Mouse (Mus musculus): ENCODE measurements around the gene Lpcat1. TPM values are rescaled to one million over a fixed set of nuclear protein-coding genes. Genes with fewer than 3 reads are reported as not detected.
A peak's percentile ranks its signal among the peaks of the same experiment; 100 is the strongest.

The Lpcat1 gene
- total RNA-seq, 2 experiments from 2014 or later: 8.0 to 10.6 TPM

DNA sequence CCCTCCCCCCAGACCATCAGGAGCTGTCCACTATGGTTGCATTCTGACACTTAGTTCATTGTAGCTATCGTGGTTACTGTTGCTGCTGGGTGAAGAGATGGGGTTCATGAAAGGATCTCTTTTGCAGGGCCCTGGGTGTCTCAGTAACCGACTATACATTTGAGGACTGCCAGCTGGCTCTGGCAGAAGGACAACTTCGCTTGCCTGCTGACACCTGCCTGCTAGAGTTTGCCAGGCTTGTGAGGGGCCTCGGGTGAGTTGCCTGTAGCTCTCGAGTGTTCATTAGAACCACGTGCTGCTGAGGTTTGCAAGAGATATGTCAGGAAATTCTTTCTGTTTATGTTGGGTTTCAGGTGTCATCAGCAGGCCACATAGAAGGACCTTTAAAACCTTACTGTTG is 42.9 kb downstream of the Lpcat1 start:
- intact Hi-C loops (cut with DNase I): loop anchor here (5.0 kb wide), 3 partner anchors 117 to 397 kb away; partner anchors contain the start of gene Tert
- DNase-seq: no peak

DNA sequence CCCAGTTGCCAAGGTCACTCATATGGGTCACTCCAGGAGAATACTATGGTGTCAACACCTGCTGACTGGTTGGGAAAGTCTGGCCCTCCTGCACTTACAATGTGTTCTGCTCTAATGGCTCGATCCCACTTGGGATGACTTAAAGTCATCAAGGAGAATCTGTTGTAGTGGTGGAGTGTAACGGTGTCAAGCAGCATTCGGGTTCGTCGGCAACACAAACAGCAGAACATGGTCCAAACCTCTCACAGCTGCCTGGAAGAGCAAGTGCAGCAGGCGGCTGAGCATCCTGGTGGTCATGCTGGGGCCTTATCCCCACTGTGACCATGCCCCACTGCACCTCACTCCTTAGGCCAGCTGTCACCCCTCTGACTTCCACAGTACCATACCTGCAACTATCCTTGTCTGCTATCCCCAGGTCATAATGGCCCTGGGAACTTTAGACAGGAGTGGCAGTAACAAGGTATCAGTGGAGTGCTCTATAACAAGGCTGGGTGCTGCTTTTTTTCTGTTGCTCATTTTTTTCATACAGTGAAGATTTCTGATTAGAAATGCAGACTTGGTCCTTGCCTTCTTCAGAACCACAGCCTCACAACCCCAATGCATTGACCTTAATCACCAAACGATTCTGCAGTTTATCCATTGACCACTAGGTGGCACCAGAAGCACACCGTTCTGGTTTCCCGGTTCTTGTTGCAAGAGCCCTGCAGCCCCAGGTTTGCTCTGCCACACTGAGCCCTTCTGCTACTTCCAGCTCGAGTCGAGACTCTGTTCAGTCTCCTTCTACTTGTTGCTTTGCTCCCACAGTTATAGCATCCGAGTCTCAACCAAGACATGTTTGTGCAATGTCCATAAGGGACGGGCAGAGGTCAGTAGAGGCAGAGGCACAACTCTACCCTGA is 46.0 kb downstream of the Lpcat1 start:
- DNase-seq: peak; percentile 70 to 85
- intact Hi-C loops (cut with DNase I): loop anchor here (1.0 to 5.0 kb wide), 4 partner anchors 114 to 394 kb away; partner anchors contain the start of gene Tert

DNA sequence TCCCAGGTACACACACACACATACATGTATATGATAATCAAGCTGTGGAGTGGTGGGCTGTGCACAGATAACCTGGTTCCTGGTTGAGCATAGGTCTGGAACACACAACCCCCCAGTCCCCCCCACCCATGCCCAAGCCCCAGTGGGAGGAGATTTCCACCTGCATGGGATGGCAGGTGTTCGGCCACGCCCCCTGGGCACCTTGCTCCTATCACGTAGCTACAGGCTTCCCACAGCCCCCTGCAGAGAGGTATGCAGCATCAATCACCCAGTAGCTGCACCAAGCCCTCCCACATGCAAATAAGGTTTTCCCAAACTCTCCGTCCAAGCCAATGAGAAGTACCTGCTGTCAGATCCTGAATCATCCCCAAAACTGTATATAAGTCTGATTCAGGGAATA is 49.9 kb downstream of the Lpcat1 start:
- no peak for DNase-seq
- intact Hi-C loops (cut with DNase I): no loop called here

DNA sequence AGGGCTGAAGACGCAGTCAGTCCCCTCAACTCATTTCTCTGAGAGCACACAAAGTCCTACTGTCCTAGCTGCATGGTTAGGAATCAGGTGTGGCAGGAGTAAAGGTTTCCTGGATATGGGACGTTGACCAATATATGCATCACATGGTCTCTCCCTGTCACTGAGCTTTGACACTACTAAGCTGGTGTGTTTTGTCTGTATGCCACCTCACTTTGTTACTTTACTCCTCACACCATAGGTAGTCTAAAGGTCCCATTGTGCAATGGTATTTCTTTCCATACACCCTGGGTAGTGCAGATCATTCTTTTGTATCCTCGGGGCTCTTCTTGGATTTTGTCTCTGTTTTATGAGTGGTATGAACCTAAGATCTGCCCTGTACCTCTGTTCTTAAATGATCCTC is 66.7 kb downstream of the Lpcat1 start:
- no peak for DNase-seq
- intact Hi-C loops (cut with DNase I): no loop called here

DNA sequence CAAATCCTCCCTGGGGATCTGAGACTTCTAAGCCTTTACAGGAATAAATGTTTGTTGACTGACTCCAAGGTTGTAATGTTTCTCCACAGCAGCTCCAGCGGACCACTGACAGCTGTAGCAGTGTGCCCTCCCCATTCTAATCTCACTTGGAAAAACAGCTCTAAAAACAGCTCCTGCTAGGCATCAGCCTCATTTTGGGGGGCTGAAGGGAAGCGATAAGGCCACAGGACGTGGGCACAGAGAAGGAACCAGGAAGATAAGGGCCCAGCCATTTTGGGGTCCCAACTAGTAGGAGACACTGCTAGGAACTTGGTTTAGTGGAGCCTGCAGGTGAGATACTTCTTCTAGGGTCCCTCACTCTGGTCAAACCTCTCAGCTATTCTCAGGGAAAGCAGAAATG is 68.3 kb downstream of the Lpcat1 start:
- intact Hi-C loops (cut with DNase I): no loop called here

DNA sequence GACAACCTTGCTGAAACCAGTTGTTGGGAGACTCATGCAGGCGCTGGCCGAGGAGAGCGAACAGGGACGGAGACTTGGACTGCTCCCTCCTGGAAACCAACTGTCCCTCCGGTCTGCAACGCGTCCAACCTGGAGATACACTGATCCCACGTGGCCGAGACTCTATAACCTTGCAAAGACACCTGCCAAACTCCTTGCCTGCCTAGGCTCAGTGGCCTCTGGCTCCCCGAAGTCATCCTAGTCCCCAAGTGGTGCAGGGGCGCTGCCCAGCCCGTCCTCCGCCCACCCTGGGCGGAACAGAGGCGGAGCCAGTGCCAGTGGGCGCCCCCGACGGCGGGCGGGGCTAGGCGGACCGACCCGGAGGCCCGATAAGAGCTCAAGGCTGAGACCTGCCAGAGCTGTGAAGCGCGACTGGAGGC is 69.4 kb downstream of the Lpcat1 start, which contains the start of gene Slc6a3:
TSS of gene Slc6a3 (plus strand) at position 345 of the 419 bp plus-strand sequence.
- intact Hi-C loops (cut with DNase I): no loop called here
- DNase-seq: peak; percentile 18 to 35

More for the DNA sequence above, 68.3 kb downstream of the Lpcat1 start:
- no peak for DNase-seq

DNA sequence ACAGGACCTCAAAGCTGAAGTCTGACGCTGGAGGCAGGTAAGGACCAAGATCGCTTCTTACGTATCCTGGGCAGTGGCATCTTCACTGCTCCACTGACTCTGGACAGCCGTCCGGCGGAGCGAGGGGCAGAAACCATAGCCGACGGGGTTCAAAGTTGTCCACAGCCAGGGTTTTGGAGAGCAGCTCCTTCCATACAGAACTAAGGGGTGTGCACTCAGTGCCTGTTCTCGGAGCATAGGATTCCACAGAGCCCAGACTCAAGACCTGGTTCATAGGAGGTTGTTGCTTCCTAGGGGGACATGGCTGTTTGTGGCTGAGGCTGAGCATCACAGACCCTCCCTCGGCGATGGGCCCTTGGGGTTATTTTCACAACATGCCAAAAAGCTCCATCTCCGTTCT is 69.8 kb downstream of the Lpcat1 start:
- intact Hi-C loops (cut with DNase I): no loop called here
- no peak for DNase-seq

DNA sequence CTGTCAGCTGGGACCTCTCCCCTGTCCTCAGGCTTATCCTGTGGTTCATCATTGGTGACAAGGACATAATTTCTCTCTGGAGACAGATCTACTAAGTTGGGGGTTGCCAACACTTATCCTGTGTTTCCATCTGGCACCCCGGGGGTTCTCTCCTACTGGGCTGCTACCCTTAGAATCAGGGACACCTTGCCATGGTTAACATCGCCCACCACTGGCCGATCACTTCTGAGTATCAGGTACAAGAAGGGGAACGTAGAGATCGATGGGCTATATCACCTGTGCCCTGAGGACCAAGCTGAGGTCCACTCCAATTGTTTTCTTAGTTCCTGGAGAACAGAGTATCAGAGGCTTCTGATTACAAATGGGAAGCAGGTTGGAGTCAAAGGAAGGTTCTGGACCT is 97.2 kb downstream of the Lpcat1 start:
- no peak for DNase-seq
- intact Hi-C loops (cut with DNase I): no loop called here

Other genes starting within 250 kb of the Lpcat1 start
- gene Irx4, start 206.7 kb upstream of the Lpcat1 start, total RNA-seq (2021): 10 to 100 TPM; 24.5 to 27.7 TPM
- gene Mrpl36, start 138.7 kb upstream of the Lpcat1 start, total RNA-seq (2021): 10 to 100 TPM; 41.8 to 42.8 TPM
- gene Ndufs6, start 138.7 kb upstream of the Lpcat1 start, total RNA-seq (2021): 1,000 to 10,000 TPM; 1,008 to 1,014 TPM
- not detected for gene Slc6a3, start 69.5 kb downstream of the Lpcat1 start, total RNA-seq (2021)
- gene Clptm1l, start 136.8 kb downstream of the Lpcat1 start, total RNA-seq (2021): 10 to 100 TPM; 57.0 to 60.5 TPM
- gene Tert, start 159.7 kb downstream of the Lpcat1 start, total RNA-seq (2021): under 1 TPM; 0.14 to 0.41 TPM
- not detected for gene Slc6a18, start 210.8 kb downstream of the Lpcat1 start, total RNA-seq (2021)
- under 1 TPM in 1 of 2 experiments, not detected in 1; 0.12 TPM for gene Slc6a19, start 237.7 kb downstream of the Lpcat1 start, total RNA-seq (2021)

All from heart, postnatal 14 days (tissue).